Mouse (Mus musculus): ENCODE results near the gene Zfp354c.

Gene Zfp354c

GRCm38 (mm10) chr11:50768995-50769749 is 58.4 kb downstream of the Zfp354c start:
- no peak for TF ChIP-seq GATA4 (IDR thresholded peaks at IDR 0.05; ENCODE audit: insufficient replicate concordance, low read length)

- no peak for TF ChIP-seq GATA4 (IDR thresholded peaks at IDR 0.05; ENCODE audit: insufficient replicate concordance, low read length)
Observed at GRCm38 (mm10) chr11:50767039-50767438, 60.5 kb downstream of the Zfp354c start.

GRCm38 (mm10) chr11:50766461-50766860 is 61.1 kb downstream of the Zfp354c start:
- no peak for TF ChIP-seq GATA4 (IDR thresholded peaks at IDR 0.05; ENCODE audit: insufficient replicate concordance, low read length)
